Mouse (Mus musculus) T-helper 17 cell (primary cell): ENCODE data around the gene Nckap5.
"Not testable (repeated sequence)": the region's sequence is repeated elsewhere in the genome, so short reads cannot be mapped to it uniquely, and the experiment has no call there.

ENCODE experiments used
- in situ Hi-C, 2 experiments: fragments of 300-600 bp; cut with MboI, MseI; formaldehyde crosslinking; loops; 1 replicate in 1 of 2; 2 replicates in 1 of 2; pipeline ENCODE4 v1.15.1; 2025; ENCODE audit warnings: high pct_unique_total_duplicates in 2 of 2

The Nckap5 gene

DNA sequence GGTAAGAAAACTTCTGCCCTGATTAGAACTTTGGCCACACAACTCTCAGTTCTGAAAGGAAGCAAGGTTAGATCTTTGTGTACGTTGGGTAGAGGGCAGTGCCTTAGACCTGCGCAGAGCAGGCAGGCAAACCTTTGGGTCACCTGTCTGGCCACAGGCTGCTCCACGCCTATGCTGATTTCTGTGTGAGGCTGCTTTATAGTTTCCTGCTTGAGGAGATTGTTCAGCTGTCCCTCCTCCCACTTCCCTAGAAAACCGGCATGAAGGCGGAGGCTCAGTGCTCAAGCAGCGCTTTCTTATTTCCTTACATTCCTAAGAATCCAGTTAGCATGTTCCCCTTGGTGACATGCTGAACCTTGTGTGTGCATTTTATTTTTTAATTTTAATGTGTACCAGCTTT lies 620.4 kb downstream of the Nckap5 start:
- in situ Hi-C loops: no loop called here

DNA sequence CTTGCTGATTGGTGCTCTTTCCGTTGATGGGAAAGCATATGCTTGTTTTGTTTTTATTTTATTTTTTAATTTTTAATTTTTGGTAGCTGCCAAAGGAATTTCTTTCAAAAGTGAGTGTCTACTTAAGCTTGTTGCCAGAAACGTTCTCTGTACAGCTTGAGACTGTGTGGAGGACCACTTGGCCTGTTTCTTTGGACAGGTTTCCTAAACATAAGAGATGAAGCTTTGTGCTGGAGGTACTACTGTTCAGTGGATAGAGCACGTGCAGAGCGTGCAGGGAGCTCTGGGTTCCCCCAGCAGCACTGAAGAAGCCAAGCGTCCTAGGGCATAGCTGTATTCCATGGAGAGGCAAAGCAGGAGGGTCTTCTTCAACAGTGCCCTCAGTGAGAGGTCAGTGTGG lies 620.9 kb downstream of the Nckap5 start:
- in situ Hi-C loops: no loop called here

DNA sequence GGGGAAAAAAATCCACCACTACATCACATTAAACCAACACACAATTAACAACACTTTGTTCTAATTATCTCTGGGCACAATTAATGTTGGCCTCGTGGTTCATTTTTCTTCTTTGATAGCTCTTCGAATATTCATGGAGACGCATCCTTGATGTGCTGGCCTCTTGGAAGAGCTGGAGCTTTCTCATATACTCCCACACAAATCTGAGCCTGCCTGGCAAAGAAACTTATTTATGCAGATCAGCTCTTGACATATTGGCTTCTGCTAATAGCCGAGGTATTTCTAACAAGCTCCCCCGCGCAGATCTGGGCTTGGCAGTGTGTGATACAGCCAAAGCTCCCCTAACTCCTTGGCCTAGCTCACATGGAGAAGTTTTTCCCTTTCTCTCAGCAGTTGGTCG lies 621.5 kb downstream of the Nckap5 start:
- in situ Hi-C loops: no loop called here

DNA sequence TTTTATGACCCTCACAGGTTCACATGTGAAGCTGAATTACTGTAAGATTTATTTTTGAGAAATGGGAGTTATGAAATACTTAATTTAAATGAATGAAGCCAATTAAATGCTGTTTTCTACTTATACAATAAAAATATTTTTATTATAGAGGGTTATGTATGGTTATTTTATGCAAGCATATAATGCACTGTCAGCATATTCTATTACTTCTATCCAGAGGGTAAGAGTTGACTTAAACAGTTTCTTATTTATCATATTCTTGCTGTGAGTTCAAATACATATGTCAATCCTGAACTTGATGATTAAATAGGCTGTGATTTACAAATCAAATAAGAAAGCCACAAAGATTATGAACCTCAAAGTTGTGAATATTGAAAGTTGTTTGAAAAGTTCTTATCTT lies 633.7 kb downstream of the Nckap5 start:
- in situ Hi-C loops: no loop called here

DNA sequence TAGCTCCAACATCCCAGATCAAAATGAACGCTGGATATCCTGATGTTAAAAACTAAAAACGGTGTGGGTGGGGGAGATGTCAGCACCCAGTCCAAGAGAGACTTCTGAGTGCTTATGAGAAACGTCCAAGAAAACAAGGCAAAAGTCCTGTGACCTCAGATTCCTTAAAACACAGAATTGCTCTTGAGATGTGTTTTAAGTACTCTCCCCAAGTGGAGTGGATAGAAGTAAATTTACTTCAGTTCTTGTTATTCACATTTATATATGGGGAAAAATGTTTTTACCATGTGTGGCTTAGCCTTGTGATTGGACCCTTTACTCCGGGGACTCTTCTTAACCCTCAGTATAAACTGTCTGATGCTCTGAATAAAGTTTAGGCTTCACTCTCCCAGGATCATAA lies 640.2 kb downstream of the Nckap5 start:
- in situ Hi-C loops: no loop called here

DNA sequence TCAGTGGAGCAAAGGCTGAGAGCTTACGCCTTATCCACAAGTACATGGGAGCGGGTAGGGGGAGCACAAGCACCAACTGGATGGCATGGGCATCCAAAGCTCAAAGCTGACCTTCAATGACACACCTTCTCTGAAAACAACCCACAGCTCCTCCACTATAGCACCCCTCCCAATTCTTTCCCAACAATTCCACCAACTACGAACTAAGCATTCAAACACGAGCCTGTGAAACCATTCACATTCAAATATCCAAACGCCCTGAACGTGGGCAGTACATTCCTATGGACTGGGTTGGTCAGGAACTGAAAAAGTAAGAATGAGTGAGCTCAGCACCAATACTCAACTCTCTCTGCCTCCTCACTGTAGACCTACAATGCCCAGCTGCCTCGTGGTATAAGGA lies 646.8 kb downstream of the Nckap5 start:
- in situ Hi-C loops: loop anchor here in 1 of 2 experiments (10.0 kb wide), 1 partner anchor 1909 kb away; no protein-coding TSS in a partner anchor

DNA sequence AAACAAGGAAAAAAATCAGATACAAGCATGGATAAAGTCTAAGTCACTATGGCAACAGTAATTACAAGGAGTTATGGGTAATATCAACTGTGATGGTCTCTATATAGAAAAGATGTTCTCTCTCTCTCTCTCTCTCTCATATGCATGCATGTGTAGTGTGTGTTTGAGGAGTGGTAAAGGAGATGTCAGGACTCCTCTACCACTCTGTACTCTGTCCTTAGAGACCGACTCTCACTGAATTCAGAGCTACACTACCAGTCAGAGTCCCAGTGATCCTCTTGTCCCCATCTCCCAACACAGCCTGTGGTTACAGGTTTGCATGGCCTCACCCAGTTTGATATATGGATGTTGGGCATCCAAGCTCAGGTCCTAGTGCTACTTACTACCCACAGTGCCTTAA lies 662.0 kb downstream of the Nckap5 start:
- in situ Hi-C loops: no loop called here

DNA sequence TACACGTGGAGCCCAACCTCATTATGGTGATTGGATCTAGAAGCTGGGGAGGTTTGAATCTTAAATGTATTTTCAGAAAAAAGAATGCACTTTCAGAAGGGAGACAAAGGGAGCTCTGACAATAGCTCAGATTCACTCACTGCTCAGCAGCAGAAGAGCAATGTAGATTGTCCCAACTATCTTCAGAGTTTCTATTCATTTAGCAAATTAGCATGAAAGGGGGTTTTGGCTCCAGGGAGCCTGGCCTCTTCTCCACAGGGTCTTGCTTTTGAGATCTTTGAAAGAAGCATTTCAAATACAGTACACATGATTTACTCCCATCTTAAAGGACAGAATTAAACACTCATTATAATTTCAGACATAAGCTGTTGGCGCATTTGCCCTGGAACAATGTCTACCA lies 662.5 kb downstream of the Nckap5 start:
- in situ Hi-C loops: no loop called here

DNA sequence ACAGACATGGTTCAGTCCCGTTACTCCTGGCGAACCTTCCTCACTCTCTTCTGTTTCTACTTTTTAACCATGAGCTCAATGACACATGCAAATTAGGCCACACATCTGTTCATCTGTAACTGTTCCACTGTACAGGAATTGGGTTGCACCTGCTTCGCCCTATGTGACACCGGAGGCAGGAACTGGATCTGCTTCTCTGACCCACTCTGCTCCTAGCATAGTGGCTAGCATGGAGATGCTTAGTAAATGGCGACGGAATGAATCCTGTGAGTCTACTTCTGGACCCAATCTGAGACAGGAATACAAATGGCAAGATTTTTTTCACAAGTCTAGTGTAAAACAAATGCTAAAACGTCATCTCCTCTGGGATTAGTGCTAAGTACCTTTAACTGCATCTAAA lies 663.1 kb downstream of the Nckap5 start:
- in situ Hi-C loops: no loop called here

DNA sequence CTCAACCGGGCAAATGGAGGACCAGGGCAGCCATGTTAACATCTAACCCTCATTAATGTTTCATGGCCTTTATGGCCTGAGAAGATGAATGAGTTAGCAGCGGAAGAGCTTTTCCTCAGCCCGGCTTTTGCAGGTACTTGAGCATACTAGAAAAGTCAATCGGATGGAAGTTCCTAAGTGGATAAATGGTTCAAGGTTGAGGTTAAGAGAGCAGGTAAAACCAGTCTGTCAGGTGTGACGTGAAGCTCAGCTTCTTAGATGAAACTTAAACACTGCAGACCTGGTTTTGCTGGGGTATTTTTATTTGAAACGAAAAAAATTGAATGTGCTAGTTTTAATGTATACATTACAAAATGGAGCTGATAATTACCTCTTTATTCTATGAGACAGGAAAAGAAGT lies 671.3 kb downstream of the Nckap5 start:
- in situ Hi-C loops: no loop called here

DNA sequence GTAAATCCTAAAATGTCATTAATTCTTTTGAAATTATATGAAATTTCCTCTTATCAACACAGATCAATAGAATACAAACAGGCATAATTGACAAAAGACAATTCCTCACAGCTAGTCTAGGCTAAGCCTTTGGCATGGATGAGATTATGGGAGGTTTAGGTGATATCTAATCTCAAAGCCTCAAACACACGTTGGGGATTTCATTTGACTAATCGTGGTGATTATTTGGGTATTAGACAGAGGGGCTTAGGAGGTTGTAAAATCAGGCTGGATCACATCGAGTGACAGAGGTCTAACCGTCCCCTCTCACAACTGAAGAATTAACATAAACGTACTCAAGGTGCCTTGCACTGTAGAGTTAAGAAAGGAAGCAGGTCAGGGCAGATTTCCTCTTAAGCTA lies 674.8 kb downstream of the Nckap5 start:
- in situ Hi-C loops: no loop called here

DNA sequence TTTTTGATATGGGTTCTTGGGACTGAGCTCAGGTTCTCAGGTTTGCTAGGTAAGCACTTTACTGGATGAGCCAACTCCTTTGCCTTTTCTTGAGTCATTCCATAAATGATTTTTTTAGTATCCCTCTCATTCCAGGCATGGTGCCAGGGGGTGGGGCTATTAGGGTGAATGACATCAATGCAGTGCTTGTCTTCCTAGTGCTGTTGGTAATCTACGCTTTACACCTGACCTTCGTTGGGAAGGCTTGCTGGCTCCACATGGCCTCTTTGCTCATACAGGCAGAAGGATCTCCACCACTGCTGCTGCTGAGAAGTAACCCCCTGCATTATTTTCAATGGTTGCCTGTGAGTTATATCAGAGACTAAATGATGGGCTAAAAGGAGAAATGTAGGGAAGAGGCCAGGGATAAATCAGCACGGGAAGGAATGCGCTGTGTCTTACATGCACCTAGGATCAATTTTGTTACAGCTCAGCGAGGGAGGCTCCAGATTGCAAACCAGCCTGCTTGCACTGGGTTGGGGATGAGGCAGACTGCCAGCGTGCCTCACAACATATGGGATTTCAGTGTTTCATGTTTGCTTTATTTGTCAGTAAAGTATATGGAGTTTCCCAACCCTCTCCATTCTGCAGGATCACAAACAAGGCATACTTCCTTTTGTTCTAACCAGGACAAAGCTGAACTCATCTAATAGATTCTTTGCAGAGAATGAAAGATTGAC lies 676.9 kb downstream of the Nckap5 start:
- in situ Hi-C loops: no loop called here

DNA sequence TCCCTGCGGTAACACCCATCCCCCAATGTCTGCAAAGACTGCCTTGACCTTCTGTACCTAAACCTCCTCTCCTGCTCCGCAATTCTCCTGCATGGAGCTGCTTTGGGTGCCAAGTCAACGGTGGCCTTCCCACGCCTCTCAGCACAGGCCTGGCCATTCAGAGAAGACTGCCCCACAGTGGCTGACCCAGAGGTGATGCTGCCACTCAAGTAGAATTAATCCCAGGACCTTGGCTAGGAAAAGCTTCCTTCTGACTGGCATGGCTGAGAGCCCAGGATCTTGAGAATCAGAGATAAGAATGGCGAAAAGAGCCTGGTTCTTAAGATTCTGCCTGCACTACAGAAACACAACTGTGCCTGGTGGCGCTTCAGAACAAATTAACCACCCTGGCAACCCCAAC lies 678.4 kb downstream of the Nckap5 start:
- in situ Hi-C loops: no loop called here

DNA sequence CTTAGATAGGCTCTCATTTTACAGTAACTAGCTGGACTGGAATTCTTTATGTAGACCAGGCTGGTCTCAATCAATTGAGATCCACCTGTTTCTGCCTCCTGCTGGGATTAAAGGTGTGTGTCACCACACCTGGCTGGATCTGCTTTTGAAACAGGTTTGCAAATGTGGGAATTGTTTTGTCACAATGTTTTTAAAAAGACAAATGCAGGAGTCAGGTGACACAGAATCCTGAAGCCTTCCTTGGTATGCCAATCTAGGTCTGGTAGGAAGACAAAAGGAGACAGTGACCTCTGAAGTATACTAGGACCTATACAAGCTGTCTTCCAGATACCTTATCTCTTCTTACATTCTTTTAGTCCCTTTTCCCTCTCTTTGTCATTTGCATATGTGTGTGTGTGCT lies 680.6 kb downstream of the Nckap5 start:
- in situ Hi-C loops: no loop called here

DNA sequence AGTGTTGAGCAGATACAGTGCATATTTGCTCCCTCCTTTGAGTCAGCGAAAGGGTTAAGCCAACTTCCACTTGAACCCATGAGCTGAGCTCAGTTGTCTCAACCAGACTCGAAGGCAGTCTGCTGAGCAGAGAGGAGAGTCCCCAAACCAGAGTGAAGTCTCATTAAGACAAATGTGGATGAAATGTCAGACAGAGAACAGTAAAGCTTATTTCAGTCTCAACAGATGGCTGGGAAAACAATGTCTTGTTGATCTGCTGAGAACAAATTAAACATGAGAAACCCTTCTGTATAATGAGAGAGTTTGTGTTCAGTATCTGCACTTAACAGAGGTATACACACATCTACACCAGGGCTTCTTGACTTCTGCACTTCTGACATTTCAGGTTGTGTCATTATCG lies 694.9 kb downstream of the Nckap5 start:
- in situ Hi-C loops: no loop called here

DNA sequence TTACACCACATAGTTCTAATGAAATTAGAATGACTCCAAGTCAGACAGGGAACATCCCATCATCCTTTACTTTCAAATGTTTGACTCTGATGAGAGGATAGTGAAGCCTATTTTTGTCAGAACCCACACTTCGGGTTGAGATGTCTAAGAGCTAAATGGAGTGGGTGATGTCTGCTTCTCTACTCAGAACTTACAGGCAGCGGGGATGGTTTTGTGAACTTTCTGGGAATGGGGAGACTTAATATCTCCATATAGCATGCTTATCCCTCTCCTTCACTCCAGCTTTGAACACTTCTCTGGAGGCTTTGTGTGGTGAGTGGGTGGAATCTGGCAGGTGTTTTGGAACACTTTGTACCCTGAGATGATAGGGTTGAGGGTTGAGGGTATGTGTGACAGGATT lies 698.3 kb downstream of the Nckap5 start:
- in situ Hi-C loops: no loop called here

DNA sequence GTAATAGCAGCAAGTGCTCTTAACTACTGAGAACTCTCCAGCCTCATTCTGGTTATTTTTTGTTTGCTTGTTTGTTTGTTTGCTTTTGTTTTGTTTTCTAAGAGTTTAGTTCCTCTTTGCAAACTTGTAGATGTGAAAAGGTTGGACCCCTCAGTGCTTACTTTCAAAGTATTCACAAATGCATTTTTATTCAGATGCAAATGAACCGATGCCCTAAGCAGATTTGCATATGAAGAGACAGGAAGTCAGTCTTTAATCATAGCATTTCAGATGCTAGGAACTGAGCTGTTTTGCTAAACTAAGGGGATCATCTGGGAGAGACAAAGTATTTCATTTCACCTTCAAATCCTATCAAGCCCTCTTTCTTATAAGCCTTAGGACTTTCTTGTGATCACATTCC lies 701.5 kb downstream of the Nckap5 start:
- in situ Hi-C loops: no loop called here

DNA sequence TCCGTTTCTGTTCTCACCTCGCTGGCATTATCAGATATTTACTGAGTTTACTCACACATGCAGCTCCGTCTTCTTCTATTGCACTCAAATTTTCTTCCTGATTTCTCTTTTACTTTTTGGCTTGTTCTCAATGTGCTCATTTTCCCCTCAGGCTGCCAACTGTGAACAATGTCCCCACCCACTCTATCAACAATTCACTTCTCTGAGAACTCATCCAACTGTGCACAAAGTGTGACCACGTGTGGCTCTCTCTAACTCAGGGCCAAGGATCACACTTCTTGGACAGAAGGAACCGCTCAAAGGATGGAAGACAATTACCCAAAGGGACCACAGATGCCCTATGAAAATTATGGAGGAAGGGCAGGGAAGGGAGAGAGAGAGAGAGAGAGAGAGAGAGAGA lies 707.5 kb downstream of the Nckap5 start:
- in situ Hi-C loops: no loop called here

DNA sequence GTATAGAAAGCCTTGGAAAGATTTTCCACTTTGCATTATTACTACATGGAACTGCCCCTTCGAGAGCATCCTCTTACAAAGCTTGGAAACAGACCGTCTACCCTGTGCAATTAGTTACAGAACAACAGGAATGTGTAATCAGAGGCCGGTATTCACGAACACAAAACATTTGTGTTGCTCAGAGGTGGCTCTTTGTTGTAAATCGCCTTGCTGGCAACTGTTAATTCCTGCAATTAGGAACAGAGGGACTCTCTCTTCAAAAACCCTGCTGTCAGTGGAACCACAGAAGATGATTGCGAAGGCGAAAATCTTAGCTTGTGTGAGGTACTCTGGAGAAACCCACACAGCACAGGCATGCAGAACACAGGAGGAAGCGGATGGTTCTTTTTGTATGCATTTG lies 710.1 kb downstream of the Nckap5 start:
- in situ Hi-C loops: no loop called here

DNA sequence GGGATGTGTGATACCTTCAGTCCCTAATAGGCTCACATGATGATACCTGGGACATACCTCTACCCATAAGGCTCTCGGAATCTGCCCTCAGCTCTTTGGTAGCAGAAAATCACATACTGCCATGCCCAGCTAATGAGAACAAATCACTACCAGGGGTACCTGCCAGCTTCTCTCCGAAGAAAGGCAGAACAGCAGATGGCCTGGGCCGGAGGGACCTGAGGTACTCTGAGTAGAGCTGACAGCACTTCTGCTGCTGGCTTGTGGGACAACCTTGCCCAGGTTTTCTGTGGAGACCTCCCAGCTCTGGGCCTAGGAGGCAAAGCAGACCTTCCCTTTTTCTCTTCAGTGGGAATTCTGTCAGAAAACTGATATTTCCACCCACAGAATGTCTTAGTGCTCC lies 714.6 kb downstream of the Nckap5 start:
- in situ Hi-C loops: no loop called here

DNA sequence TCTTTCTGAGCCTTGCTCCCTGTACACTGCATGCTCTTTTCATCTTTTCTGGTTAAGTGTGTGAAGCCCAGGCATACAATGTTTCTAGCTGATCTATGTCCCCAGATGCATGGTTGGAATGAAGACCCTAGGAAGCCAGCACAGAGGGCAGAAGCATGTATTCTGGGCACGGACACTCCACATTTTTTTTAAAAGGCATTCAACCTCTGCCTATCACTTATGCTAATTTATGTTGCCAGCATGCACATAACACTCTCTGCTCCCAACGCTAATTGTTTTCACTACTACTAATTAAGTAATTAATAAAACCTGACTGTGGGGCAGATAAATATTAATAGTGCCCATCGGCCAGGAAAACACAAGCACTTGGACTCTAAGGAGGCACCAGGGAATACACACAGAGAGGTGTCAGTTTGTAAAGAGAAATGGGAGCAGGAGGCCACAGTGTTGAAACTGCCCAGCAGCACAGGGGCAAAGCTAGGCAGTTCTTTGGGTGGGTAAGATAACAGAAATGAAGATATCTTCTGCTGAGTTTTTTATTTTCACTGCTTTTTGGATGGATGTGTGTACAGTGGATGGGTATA lies 724.8 kb downstream of the Nckap5 start:
- in situ Hi-C loops: no loop called here

DNA sequence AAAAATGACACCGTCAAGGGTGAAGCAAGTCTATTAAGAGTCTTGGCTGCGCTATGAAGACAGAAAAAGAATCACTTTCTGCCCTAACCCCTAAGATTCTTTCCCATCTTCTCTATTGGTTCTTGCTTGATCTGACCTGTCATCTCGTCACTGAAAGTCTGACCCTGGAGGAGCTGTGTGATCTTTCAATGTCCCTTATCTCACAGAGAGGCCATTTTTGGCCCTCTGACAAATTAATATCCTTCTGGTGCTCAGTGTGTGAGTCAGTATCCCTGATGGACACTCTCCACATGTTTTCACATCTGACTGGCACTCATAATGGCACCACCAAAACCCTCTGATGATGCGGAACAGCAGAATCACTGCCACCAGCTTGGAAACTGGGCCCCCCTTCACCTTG lies 736.3 kb downstream of the Nckap5 start:
- in situ Hi-C loops: no loop called here

DNA sequence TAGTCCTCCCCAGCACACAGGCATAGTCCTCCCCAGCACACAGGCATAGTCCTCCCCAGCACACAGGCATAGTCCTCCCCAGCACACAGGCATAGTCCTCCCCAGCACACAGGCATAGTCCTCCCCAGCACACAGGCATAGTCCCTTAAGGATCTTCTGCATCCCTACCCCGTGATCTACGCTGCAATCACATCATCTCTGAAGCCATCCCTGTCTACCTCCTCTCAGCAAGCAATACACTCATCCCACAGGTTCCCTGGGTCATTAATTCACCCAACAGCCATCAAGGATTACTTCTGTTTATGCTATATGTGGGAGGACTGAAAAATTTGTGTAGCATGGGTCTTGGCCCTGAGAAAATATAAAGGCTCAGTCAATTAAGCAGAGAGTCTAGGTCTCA lies 738.6 kb downstream of the Nckap5 start:
- in situ Hi-C loops: not testable (repeated sequence)

DNA sequence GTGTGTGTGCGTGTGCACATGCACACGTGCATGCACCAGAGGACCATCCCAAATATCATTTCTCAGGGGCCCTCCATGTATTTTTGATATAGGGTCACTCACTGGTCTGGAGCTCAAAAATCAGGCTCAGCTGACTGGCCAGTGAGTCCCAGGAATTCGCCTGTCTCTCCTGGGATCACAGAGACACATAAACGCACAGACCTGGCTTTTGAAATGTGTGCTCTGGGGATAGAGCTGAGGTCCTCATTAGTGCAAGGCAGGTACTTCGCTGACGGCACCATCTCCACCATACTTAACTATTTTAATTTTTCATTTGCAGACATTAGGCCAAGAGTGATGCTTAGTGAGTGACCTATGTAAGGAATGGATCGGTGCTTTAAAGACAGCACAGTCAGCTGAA lies 743.4 kb downstream of the Nckap5 start:
- in situ Hi-C loops: no loop called here
